Mouse (Mus musculus) T-helper 2 cell (primary cell): Measurements from ENCODE around the gene Aars2.

Experiments
- in situ Hi-C: fragments of 300-600 bp; cut with MboI, MseI; formaldehyde crosslinking; loops from one replicate; pipeline ENCODE4 v1.15.1; 2025; ENCODE audit warnings: high pct_unique_total_duplicates

Aars2 gene

DNA sequence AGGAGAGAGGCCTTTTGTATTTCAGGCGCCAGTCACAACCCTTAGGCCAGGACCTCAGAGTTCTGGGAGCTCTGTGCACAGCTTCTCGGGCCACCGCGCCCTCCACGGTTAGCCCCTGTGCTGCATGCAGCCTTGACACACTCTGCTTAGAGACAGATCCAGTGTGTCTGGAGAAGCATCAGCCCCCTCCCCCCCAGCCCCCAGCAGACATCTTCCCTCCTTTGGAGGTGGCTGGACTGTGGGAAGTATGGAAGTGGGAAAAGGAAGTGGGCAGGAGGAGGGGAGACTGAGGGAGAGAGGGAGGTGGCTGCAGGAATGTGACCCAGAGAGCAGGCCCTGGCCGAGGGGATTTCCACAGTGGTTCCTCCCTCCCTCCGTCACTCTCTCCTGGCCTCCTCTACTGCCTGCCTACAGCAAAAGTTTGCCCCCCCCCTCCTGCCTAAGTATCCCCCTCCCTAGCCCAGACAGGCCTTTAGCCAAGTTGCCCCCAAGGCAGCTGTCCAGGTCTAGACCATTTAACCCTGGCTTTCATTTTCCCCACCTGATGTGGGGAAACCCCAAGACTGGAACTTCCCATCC lies 50.7 kb downstream of the Aars2 start:
- in situ Hi-C loops, result no loop called here

DNA sequence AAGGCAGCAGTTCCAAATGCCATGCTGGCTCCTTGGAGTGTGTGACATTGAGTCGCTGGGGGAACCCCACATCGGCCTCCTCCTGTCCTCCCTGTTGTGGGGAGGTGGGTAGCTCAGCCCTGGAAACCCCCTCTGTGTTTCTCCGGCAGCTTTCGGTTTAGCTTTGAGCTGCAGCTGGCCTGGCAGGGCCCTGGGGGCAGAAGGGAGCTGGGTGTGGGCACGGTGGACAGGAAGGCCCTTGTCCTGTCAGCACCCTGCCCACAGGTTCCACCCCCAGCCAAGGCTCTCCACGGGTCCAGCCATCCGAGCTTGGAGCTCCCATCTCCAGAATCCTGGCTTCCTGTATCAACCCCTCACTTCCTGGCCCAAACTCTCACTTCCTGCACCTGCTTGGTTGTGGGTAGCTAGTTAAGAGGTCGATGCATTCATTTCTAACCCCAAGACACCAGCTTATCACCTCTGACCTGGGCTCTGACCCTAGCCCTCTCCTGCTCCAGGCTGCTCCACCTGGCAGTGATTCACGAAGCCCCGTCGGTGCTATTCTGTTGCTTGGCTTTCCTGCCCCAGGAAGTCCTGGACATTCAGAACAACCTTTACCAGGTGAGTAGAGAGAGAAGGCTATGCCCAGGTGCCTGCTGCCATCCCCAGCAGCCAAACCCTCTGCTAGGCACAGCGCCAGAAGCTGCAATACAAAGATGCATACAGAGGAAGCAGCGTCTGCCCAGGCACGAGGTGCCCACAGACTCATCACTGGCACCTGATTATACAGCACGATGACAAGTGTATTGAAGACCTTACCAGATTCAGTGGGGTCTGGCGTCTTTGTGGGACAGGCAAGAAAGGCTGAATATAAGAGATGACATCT lies 51.6 kb downstream of the Aars2 start:
- in situ Hi-C loops, result no loop called here

DNA sequence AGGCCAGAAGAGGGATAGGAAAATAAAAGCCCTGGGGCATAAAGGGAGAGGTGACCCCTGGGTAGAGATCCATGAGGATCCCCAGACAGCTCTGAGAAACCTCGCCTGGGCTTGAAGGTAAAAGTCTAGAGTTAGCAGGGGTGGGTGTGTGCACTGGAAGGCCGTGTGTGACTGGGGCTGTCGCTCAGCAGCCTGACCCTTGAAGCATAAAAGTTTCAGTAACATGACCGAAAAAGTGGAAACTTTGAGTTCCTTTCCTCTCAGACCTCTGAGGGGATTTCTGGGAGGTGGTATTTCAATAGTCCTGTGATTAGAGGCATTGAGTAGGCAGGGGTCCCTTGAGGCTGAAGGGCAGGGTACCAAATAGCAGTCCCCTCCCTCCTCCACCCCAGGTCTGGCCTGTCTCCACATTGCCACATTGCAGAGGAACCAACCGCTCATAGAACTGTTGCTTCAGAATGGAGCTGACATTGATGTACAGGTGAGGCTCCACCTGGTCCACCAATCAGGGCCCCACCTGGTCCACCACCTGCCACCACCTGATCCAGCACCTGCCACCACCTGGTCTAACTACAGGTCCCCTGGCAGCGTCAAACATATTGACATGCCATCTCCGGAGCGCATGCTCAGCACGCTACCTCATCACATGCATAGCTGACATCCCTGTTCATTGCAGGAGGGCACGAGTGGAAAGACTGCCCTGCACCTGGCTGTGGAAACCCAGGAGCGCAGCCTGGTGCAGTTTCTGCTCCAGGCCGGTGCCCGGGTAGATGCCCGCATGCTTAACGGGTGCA lies 53.3 kb downstream of the Aars2 start:
- in situ Hi-C loops, result no loop called here

DNA sequence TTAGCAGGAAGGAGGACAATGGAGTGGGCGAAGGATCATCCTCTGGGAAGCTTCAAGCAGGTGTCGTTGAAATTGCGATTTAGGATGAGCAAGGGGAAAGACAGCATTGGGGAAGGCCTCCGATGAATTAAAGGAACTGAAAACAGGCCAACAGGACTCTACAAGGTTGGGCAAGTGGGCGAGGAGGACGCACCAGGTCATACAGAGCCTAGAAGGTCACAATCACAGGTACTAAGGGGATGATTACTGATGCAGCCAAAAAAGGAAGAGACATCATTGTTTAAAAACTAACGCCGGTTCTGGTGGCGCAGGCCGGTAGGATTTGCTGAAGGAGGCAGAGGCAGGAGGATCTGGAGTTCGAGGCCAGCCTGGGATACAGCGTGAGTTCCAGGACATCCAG lies 56.6 kb downstream of the Aars2 start:
- in situ Hi-C loops, result no loop called here

DNA sequence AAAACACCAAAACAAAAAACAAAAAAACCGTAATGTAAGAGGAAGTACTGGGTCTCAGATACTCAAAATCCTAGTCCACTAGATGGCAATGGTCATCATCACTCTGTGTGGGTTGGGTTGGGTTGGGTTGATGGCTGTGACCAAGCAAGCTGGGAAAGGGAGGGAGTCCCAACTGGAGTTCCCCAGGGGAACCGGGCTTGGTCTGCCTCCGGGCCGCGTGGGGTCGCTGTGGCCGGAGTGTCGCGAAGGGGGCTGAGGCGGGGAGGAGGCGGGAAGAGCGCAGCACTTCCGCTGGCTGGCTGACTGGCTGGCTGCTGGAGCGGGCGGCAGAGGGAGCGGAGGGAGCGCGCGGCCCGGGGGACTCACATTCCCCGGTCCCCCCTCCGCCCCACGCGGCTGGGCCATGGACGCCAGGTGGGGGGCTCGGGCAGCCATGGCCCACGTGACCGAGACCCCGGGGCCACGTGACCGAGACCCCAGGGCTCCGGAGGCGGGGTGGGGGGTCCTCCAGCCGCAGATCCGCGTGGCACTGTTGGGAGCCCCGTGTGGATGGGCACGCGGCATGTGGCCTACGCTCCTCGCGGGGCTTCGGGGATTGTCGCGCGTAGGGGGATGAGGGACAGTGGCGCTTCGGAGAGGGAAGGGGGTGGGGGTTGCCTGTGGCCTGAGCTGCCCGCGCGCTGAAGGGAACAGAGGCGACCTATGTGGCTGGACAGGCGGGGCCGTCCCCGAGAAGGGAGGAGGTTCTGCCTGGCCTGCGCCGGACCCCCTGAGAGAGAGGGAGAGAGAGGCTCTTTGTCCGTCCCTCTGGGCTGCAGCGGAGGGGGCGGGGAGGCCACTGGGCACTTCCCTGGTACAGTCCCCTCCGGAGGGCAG lies 57.3 kb downstream of the Aars2 start, which contains the start of gene Slc35b2:
TSS of gene Slc35b2 (plus strand) at position 220 of the 876 bp plus-strand sequence.
- in situ Hi-C loops, result no loop called here

DNA sequence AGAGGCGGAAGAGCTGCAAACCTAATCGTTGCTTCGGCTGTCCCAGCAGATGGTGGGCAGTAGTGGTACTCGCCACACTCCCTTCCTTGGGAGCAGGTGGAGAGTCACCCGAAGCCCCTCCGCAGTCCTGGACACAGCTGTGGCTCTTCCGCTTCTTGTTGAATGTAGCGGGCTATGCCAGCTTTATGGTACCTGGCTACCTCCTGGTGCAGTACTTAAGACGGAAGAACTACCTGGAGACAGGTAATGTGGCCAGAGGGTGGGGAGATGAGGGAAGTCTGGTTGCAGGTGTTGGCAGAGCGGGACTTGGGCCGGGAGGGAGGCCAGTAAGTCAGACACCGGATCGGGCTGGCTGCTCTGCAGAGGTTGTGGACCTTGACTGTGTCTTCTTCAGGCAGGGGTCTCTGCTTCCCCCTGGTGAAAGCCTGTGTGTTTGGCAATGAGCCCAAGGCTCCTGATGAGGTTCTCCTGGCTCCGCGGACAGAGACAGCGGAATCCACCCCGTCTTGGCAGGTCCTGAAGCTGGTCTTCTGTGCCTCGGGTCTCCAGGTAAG lies 58.0 kb downstream of the Aars2 start:
- in situ Hi-C loops, result no loop called here

DNA sequence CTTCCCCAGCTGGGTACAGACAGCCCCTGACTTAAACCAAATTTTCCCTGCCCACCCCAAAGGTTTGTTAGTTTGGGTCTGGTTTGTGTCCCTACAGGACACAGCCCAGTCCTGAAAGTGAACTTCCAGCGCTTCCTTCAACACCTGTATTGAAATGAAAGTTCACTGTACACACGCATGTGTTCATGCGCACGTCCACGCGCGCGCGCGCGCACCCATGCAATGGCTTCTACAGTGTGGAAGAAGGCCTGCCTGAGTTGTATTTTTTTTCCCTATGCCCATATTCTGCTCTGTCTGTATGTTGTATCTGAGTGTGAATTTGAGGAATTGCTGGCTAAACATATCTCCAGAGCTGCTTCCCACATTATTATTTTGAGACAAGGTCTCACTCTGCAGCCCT lies 58.5 kb downstream of the Aars2 start:
- in situ Hi-C loops, result no loop called here

DNA sequence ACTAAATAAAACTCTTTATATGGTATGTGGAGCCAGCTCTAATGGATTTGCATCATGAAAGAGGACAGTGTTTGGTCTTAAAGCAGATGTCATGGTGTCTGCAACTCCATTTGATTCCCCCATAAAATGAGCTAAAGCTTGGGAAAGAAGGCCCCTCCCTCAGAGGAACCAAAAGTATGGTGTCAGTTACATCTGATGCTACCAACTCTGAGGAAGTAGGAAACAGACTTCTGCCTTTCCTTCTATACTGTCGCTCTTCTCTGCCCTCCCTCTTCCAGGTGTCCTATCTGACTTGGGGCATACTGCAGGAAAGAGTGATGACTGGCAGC lies 59.4 kb downstream of the Aars2 start:
- in situ Hi-C loops, result no loop called here

DNA sequence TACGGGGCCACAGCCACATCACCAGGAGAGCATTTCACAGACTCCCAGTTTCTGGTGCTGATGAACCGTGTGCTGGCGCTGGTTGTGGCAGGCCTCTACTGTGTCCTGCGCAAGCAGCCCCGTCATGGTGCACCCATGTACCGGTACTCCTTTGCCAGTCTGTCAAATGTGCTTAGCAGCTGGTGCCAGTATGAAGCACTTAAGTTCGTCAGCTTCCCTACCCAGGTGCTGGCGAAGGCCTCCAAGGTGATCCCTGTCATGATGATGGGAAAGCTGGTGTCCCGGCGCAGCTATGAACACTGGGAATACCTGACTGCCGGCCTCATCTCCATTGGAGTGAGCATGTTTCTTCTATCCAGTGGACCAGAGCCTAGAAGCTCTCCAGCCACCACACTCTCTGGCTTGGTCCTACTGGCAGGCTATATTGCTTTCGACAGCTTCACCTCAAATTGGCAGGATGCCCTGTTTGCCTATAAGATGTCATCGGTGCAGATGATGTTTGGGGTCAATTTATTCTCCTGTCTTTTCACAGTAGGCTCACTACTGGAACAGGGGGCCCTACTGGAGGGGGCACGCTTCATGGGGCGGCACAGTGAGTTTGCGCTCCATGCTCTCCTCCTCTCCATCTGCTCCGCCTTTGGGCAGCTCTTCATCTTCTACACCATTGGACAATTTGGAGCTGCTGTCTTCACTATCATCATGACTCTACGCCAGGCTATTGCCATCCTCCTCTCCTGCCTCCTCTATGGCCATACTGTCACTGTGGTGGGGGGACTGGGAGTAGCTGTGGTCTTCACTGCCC lies 59.9 kb downstream of the Aars2 start:
- in situ Hi-C loops, result no loop called here

DNA sequence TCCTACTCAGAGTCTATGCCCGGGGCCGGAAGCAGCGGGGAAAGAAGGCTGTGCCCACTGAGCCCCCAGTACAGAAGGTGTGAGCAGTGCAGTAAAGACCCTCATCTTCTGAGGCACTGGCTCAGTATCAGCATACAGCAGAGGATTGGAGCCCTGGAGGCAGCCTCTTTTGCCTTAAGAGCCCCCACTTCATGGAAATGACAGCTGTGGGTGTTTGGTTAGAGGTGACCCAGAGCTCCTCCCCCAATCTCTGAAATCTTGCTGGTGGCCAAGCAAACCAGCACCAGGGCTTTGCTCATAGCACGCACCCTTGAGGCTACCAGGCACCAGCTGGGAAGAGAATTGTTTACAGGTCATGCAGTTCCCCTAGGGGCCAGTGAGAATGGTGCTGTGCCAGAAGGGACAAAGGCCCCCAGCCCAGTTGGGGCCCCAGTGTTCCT lies 60.5 kb downstream of the Aars2 start:
- in situ Hi-C loops, result no loop called here

DNA sequence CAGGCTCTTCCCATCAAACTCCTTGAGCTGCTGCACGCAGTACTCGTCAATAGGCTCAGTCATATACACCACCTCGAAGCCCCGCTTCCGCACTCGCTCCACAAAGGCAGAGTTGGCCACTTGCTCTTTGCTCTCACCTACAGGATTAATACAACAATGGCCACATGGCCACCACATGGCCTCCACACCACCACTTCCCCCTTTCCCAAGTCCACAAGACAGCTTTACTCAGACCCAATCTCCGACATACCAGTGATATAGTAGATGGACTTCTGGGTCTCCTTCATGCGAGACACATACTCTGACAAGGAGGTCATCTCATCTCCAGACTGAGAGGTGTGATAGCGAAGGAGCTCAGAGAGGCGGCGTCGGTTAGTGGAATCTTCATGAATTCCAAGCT lies 62.3 kb downstream of the Aars2 start:
- in situ Hi-C loops, result no loop called here

DNA sequence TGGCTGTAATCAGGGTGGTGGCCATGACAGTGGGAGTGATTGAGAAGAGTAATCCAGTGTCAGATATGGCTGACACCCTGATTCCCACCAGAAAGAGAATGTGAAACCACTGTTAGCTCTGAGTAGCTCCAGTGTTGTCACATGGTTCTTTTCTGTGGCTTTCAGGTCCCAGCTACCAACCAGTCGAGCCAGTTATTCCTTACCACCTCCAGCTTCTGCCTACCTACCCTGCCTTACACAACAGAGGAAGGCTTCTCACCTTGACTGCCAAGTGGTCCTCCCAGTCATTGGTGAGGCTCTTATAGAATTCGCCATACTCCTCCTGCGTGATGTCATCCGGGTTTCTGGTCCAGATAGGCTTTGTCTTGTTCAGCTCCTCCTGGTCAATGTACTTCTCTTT lies 63.4 kb downstream of the Aars2 start:
- in situ Hi-C loops, result no loop called here
